Mouse (Mus musculus): ENCODE results near the gene Cfdp1. TPM values are rescaled to one million over a fixed set of nuclear protein-coding genes. Genes with fewer than 3 reads are reported as not detected.
A peak's percentile ranks its signal among the peaks of the same experiment; 100 is the strongest.

Cfdp1 gene
- total RNA-seq, 2 experiments from 2014 or later: 76.3 to 81.2 TPM

DNA sequence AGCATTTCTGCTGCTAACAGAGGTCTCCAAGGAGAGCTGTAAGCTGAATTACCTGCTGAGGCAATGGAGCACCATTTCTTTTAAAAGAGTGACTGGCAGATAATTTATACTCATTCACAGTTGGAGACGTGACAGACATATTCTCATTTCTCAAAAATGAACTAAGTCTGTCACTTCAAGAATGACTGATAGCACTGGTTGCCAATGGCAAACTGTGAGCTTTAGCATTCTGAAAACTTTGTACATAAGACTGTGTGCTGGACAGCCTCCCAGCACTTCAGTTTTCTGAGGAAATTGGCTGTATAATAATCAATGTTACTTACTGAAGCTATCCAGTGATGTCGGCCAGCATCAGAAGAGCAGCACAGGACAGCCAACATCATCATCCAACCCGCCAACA, 46.1 kb downstream of the Cfdp1 start:
- Histone ChIP-seq H3K4me3 (no peak overlapping the region), H3K27ac (peak overlapping the region; percentile 72)
- DNase-seq (ENCODE audit: low spot score in 2 of 2): no peak
- TF ChIP-seq CTCF (conservative IDR thresholded peaks at IDR 0.05): no peak

- TF ChIP-seq CTCF (conservative IDR thresholded peaks at IDR 0.05): no peak
- no peak overlapping the region for H3K27ac ChIP-seq
- no peak for DNase-seq (ENCODE audit: low spot score in 2 of 2)
- H3K4me3 ChIP-seq: no peak overlapping the region
Observed at GRCm38 (mm10) chr8:111803362-111803761, 50.7 kb downstream of the Cfdp1 start.

DNA sequence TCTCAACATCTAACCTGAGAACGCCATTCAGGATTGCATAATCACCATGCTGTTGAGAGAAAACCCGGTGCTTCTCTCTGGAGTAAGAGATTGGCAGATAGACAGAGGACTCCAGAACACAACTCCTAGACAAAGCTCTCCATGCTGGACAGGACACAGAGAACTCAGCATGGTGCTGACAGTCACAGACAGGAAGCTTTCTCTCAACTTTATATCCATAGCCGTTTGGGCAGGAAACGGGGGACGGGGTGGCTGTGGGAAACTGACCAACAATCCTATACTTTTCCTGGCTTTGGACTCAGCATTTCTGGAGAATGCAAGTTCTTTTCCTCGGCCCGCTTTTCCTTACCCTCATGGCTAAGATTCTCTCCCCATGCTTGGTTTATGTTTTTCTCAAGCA, 51.8 kb downstream of the Cfdp1 start:
- Histone ChIP-seq H3K4me3 (no peak overlapping the region), H3K27ac (no peak overlapping the region; the same call in 1 of the 2 replicates)
- no peak for DNase-seq (ENCODE audit: low spot score in 2 of 2)
- no peak for TF ChIP-seq CTCF (conservative IDR thresholded peaks at IDR 0.05)

- no peak for DNase-seq (ENCODE audit: low spot score in 2 of 2)
- Histone ChIP-seq H3K4me3 (no peak overlapping the region), H3K27ac (no peak overlapping the region)
- TF ChIP-seq CTCF (conservative IDR thresholded peaks at IDR 0.05): no peak
Observed at GRCm38 (mm10) chr8:111801456-111801855, 52.6 kb downstream of the Cfdp1 start.

- Histone ChIP-seq H3K27ac (peak overlapping the region; percentile 74), H3K4me3 (no peak overlapping the region)
- DNase-seq (ENCODE audit: low spot score in 2 of 2): no peak
- TF ChIP-seq CTCF (conservative IDR thresholded peaks at IDR 0.05): no peak
Observed at GRCm38 (mm10) chr8:111796528-111796927, 57.6 kb downstream of the Cfdp1 start.

DNA sequence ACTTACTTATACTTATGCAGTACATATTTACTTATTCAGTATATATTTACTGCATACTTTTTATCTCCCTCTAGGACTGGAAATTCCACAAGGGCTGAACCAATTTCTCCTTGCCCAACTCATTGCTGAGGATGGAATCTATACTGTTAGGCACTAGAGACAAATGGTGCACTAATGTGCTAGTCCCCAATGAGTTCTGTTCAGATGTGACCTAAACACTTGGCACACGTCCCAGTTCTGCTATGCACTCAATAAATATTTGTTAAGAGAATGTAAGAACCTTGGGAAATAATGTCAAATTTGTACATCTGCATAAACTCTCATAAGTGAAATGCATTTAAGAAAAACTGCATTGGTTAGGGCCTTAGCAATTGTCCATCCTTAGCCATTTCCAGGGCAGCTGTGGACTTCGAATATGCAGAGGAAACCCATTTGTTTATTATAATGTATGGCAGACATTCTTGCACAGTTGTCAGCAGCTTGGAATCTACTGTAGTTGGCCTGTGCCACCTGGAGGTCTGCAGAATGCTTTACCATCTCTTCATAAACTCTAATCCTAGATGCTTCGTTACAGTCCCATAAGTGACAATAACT, 60.7 kb downstream of the Cfdp1 start:
- TF ChIP-seq CTCF (conservative IDR thresholded peaks at IDR 0.05): no peak
- Histone ChIP-seq H3K4me3 (no peak overlapping the region), H3K27ac (no peak overlapping the region)
- DNase-seq (ENCODE audit: low spot score in 2 of 2): no peak

DNA sequence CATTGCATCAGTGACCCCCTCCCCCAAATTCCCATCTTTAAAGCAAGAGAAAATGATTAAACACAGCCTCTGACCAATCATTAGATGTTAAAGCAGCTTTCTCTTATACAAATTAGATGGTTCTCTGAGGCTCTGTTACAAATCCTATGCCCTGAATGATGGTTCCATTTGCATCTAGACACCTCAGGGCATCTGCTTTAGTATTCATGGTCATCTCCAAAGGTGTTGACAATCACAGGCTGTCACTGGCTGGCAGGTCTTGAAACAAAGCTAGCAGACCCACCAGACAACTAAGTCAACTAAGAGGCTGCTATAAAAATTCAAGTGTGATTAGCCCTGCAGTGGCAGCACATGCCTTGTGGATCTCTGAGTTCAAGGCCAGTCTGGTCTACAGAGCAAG, 64.5 kb downstream of the Cfdp1 start:
- TF ChIP-seq CTCF (conservative IDR thresholded peaks at IDR 0.05): no peak
- no peak overlapping the region for H3K4me3 ChIP-seq
- DNase-seq (ENCODE audit: low spot score in 2 of 2): no peak
- H3K27ac ChIP-seq: no peak overlapping the region

- Histone ChIP-seq H3K4me3 (no peak overlapping the region), H3K27ac (no peak overlapping the region)
- no peak for DNase-seq (ENCODE audit: low spot score in 2 of 2)
- no peak for TF ChIP-seq CTCF (conservative IDR thresholded peaks at IDR 0.05)
Observed at GRCm38 (mm10) chr8:111789200-111789599, 64.9 kb downstream of the Cfdp1 start.

GRCm38 (mm10) chr8:111788497-111788896, 65.6 kb downstream of the Cfdp1 start:
- no peak for DNase-seq (ENCODE audit: low spot score in 2 of 2)
- Histone ChIP-seq H3K27ac (peak overlapping the region; percentile 60; the same call in 1 of the 2 replicates), H3K4me3 (no peak overlapping the region)
- no peak for TF ChIP-seq CTCF (conservative IDR thresholded peaks at IDR 0.05)

- no peak for DNase-seq (ENCODE audit: low spot score in 2 of 2)
- Histone ChIP-seq H3K4me3 (no peak overlapping the region), H3K27ac (peak overlapping the region; percentile 60)
- TF ChIP-seq CTCF (conservative IDR thresholded peaks at IDR 0.05): no peak
Observed at GRCm38 (mm10) chr8:111788085-111788484, 66.0 kb downstream of the Cfdp1 start.

DNA sequence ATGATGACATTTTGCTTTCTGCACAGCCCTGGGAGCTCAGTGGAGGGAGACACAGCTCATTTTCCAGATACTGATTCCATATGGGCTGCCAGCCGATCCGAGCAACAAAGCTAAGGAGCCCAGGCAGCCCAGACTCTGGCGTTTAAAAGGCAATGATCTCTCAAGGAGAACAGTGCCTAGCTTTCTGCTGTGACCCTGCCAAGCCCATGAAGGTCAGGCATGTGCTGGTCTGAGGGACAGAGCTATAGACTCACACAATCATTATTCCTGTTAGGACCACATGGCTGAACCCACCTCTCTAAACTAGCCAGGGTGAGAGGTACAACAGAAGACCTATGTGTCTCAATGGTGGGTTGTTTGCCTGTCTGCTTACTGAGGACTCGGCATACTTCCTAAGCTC, 66.4 kb downstream of the Cfdp1 start:
- peak overlapping the region; percentile 60 for H3K27ac ChIP-seq
- DNase-seq (ENCODE audit: low spot score in 2 of 2): no peak
- peak; percentile 18; the same call in 1 of the 2 replicates for TF ChIP-seq CTCF (conservative IDR thresholded peaks at IDR 0.05)
- no peak overlapping the region for H3K4me3 ChIP-seq

GRCm38 (mm10) chr8:111786701-111787588, 67.1 kb downstream of the Cfdp1 start:
- DNase-seq (ENCODE audit: low spot score in 2 of 2): no peak
- H3K27ac ChIP-seq: peak overlapping the region; percentile 60
- no peak for TF ChIP-seq CTCF (conservative IDR thresholded peaks at IDR 0.05)
- H3K4me3 ChIP-seq: no peak overlapping the region

- no peak overlapping the region for H3K4me3 ChIP-seq
- 0 out of 2 replicates have a peak overlapping the region, but pooled peaks have one; percentile 60 for H3K27ac ChIP-seq
- no peak for DNase-seq (ENCODE audit: low spot score in 2 of 2)
- no peak for TF ChIP-seq CTCF (conservative IDR thresholded peaks at IDR 0.05)
Observed at GRCm38 (mm10) chr8:111786116-111786515, 68.0 kb downstream of the Cfdp1 start.
